Mouse (Mus musculus): ENCODE measurements at regions not wholly inside any gene's neighbourhood (a gene's known extent, or its start where the extent isn't known, plus 50 kb on each side); places are given as distances from the start of the nearest gene placed in this dataset.

- no peaks in the 10 kb centered on the region for H3K9me3 ChIP-seq (ENCODE audit: control insufficient read depth, low read length)
- H3K36me3 ChIP-seq (ENCODE audit: control insufficient read depth, insufficient read depth, low read length): no peaks in the 10 kb centered on the region
- H3K27me3 ChIP-seq (replicated peaks; ENCODE audit: control insufficient read depth, insufficient read depth, low read length): no peaks in the 10 kb centered on the region
- no peak overlapping the region for H3K4me2 ChIP-seq (ENCODE audit: low read length)
- no peak overlapping the region for H3K4me3 ChIP-seq (ENCODE audit: low read length)
- 88% methylated on average over 4 of the region's 4 CpGs for WGBS
- H3K9ac ChIP-seq (ENCODE audit: low read depth, low read length): no peak overlapping the region
- no peak for ATAC-seq
- no peak overlapping the region for H3K27ac ChIP-seq (ENCODE audit: low read depth, low read length)
- no peaks in the 10 kb centered on the region for H3K4me1 ChIP-seq (ENCODE audit: control insufficient read depth, insufficient read depth, low read depth, low read length)
Observed at GRCm38 (mm10) chr2:180398481-180398754, 57.6 kb upstream of the Slco4a1 start.

DNA sequence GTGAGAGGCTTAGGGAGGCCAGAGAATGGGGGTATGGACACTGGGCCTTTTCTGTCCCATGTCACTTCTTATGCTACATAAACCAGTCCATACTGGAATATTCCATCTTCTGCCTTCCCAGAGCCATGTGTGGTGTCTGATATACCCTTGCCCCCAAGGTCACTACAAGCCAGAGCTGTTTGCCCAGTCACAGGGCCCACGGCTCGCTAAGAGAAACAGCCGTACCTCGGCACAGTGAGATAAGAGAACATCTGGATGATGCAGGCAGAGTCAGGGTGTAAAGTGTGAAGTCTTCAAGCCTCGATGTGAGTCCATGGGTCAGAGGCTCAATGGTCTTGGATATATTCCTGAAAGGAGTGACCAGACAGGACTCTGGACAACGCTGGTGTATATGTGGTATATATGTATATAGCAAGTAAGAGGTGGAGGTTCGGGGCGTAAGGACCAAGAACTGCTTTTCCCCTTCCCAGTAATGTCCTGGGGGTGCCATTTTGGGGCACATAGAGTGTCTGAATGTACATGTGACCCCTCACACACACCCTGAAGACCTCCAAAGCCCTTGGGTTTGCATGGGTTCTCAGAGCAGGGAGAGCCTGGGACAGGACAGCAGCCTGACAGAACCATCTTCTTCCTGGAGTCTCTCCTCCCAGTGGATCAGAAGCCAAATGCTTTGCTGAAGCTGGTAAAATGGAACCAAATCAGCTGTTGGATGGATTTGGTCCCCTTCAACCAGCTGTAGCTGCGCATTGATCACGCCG lies 58.1 kb upstream of the Slco4a1 start:
- Histone ChIP-seq H3K36me3 (ENCODE audit: control insufficient read depth, insufficient read depth, low read length) (no peaks in the 10 kb centered on the region), H3K4me2 (ENCODE audit: low read length) (no peak overlapping the region), H3K27ac (ENCODE audit: low read depth, low read length) (no peak overlapping the region), H3K4me1 (ENCODE audit: control insufficient read depth, insufficient read depth, low read depth, low read length) (no peaks in the 10 kb centered on the region), H3K9me3 (ENCODE audit: control insufficient read depth, low read length) (no peaks in the 10 kb centered on the region), H3K27me3 (replicated peaks; ENCODE audit: control insufficient read depth, insufficient read depth, low read length) (no peaks in the 10 kb centered on the region), H3K4me3 (ENCODE audit: low read length) (no peak overlapping the region), H3K9ac (ENCODE audit: low read depth, low read length) (no peak overlapping the region)
- 91% methylated on average over 11 of the region's 11 CpGs for WGBS
- ATAC-seq: no peak

DNA sequence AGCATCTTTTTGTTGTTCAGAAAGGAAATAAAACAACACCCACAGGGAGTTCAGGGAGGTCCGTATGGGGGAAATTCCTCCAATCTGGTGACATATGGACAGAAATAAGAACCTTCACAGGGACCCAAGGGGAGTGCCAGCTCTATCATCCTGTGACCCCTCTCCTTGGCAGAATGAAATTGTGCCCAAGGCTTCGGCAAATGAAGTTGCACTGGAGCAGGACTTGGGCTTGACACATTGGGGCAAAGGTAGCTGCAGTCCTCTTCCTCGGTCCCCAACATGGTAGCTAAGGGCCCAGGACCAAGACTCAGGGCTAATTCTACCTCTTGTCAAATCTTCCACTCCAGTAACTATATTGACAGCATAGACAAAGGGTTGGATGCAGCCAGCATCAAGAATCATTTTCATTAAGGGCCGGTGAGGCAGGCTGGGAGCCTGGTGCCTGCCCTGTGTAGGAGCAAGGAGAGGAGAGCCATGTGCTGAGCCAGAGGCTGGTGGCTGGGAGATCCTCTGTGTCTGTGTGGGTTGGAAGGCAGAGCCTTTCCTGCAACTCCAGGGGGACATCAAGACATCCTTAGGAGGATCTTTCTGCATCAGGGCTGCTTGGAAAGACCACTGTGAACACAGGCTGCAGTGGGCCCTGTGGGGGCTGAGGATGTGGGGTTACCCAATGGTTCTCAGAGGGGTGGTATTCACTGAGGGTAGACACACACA lies 59.2 kb upstream of the Slco4a1 start:
- Histone ChIP-seq H3K9me3 (ENCODE audit: control insufficient read depth, low read length) (no peaks in the 10 kb centered on the region), H3K36me3 (ENCODE audit: control insufficient read depth, insufficient read depth, low read length) (no peaks in the 10 kb centered on the region), H3K9ac (ENCODE audit: low read depth, low read length) (no peak overlapping the region), H3K4me1 (ENCODE audit: control insufficient read depth, insufficient read depth, low read depth, low read length) (no peaks in the 10 kb centered on the region), H3K27ac (ENCODE audit: low read depth, low read length) (no peak overlapping the region), H3K4me3 (ENCODE audit: low read length) (no peak overlapping the region), H3K4me2 (ENCODE audit: low read length) (no peak overlapping the region), H3K27me3 (replicated peaks; ENCODE audit: control insufficient read depth, insufficient read depth, low read length) (no peaks in the 10 kb centered on the region)
- ATAC-seq: no peak
- WGBS: 74% methylated on average over 4 of the region's 4 CpGs

DNA sequence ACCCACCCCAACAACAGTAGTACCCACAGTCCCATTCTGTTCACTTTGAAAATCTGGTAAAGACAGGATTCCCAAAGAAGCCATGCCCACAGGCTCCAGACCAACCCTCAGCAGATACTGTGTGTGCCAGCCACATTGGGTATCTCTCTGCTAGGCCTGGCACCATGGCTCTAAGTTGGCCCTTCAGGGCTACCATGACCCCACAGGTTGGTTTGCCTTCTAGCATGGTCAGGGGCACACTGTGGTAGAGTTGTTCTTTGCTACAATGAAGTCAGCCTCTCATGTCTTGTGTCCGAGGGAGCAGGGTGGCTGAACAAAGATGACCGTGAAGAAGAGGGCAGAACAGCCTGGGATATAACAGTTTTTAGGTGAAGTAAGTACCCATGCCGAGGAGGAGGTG lies 59.8 kb upstream of the Slco4a1 start:
- Histone ChIP-seq H3K4me3 (ENCODE audit: low read length) (no peak overlapping the region), H3K36me3 (ENCODE audit: control insufficient read depth, insufficient read depth, low read length) (no peaks in the 10 kb centered on the region), H3K27ac (ENCODE audit: low read depth, low read length) (no peak overlapping the region), H3K9me3 (ENCODE audit: control insufficient read depth, low read length) (no peaks in the 10 kb centered on the region), H3K27me3 (replicated peaks; ENCODE audit: control insufficient read depth, insufficient read depth, low read length) (no peaks in the 10 kb centered on the region), H3K4me1 (ENCODE audit: control insufficient read depth, insufficient read depth, low read depth, low read length) (no peaks in the 10 kb centered on the region), H3K4me2 (ENCODE audit: low read length) (no peak overlapping the region), H3K9ac (ENCODE audit: low read depth, low read length) (no peak overlapping the region)
- 77% methylated on average over 3 of the region's 3 CpGs for WGBS
- no peak for ATAC-seq

GRCm38 (mm10) chr2:180395279-180396034 lies 60.6 kb upstream of the Slco4a1 start:
- Histone ChIP-seq H3K27me3 (replicated peaks; ENCODE audit: control insufficient read depth, insufficient read depth, low read length) (no peaks in the 10 kb centered on the region), H3K4me2 (ENCODE audit: low read length) (no peak overlapping the region), H3K9ac (ENCODE audit: low read depth, low read length) (no peak overlapping the region), H3K9me3 (ENCODE audit: control insufficient read depth, low read length) (no peaks in the 10 kb centered on the region), H3K4me1 (ENCODE audit: control insufficient read depth, insufficient read depth, low read depth, low read length) (no peaks in the 10 kb centered on the region), H3K4me3 (ENCODE audit: low read length) (no peak overlapping the region), H3K36me3 (ENCODE audit: control insufficient read depth, insufficient read depth, low read length) (no peaks in the 10 kb centered on the region), H3K27ac (ENCODE audit: low read depth, low read length) (no peak overlapping the region)
- ATAC-seq: no peak
- 53% methylated on average over 11 of the region's 11 CpGs for WGBS

DNA sequence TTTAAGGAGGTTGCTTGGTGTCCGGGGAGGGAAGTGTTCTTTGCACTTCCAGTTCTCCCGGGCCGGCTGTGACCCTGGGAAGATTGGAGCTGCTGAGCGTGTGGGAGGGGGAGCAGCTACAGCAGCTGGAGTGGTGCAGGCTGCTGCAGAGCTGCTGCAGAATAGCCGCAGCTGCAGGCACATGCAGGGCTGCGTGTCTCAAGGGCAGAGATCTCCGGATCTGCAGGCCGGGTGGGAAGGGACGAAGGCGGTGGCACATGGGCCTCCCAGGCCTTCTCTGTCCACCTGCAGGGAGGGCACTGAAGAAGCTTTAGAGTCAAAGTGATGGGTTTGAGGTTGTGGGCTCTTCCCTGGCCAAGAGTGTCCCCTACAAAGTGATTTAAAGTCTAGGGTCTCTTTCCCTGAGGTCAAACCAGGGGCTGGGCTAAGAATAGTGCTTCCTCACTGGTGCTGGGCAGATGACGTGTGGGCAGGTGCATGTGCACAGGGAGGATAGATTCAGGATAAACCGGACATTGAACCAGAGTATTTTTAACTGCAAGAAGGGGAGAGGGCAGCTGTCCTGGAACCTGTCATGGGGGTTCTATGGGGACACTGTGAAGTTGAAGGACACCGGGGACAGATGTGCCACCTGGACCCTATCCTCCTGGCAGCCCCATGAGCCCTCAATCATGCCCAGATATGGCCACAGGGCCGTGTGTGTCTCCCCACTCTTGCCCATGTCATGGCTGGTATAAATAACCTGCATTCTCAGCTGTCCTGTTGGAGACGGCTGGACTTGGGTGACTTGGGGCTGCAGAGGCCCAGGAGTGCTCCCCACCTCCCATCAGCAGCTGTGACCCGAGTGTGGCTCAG lies 58.6 kb upstream of the Gata5 start:
- Histone ChIP-seq H3K9me3 (ENCODE audit: control insufficient read depth, low read length) (no peaks in the 10 kb centered on the region), H3K36me3 (ENCODE audit: control insufficient read depth, insufficient read depth, low read length) (no peaks in the 10 kb centered on the region), H3K4me2 (ENCODE audit: low read length) (no peak overlapping the region), H3K9ac (ENCODE audit: low read depth, low read length) (no peak overlapping the region), H3K27me3 (replicated peaks; ENCODE audit: control insufficient read depth, insufficient read depth, low read length) (peaks cover 3% of the 10 kb centered on the region), H3K27ac (ENCODE audit: low read depth, low read length) (no peak overlapping the region), H3K4me3 (ENCODE audit: low read length) (no peak overlapping the region), H3K4me1 (ENCODE audit: control insufficient read depth, insufficient read depth, low read depth, low read length) (no peaks in the 10 kb centered on the region)
- no peak for ATAC-seq
- WGBS: 68% methylated on average over 16 of the region's 16 CpGs

GRCm38 (mm10) chr2:180392298-180392697 lies 57.8 kb upstream of the Gata5 start:
- H3K9me3 ChIP-seq (ENCODE audit: control insufficient read depth, low read length): no peaks in the 10 kb centered on the region
- no peak overlapping the region for H3K27ac ChIP-seq (ENCODE audit: low read depth, low read length)
- H3K4me1 ChIP-seq (ENCODE audit: control insufficient read depth, insufficient read depth, low read depth, low read length): no peaks in the 10 kb centered on the region
- no peak overlapping the region for H3K9ac ChIP-seq (ENCODE audit: low read depth, low read length)
- peaks cover 3% of the 10 kb centered on the region for H3K27me3 ChIP-seq (replicated peaks; ENCODE audit: control insufficient read depth, insufficient read depth, low read length)
- no peaks in the 10 kb centered on the region for H3K36me3 ChIP-seq (ENCODE audit: control insufficient read depth, insufficient read depth, low read length)
- H3K4me2 ChIP-seq (ENCODE audit: low read length): no peak overlapping the region
- ATAC-seq: no peak
- no peak overlapping the region for H3K4me3 ChIP-seq (ENCODE audit: low read length)
- WGBS: 86% methylated on average over 6 of the region's 6 CpGs

GRCm38 (mm10) chr2:180391349-180391748 lies 56.9 kb upstream of the Gata5 start:
- peaks cover 3% of the 10 kb centered on the region for H3K27me3 ChIP-seq (replicated peaks; ENCODE audit: control insufficient read depth, insufficient read depth, low read length)
- H3K4me2 ChIP-seq (ENCODE audit: low read length): no peak overlapping the region
- no peak overlapping the region for H3K9ac ChIP-seq (ENCODE audit: low read depth, low read length)
- no peak overlapping the region for H3K4me3 ChIP-seq (ENCODE audit: low read length)
- no peaks in the 10 kb centered on the region for H3K36me3 ChIP-seq (ENCODE audit: control insufficient read depth, insufficient read depth, low read length)
- no peak for ATAC-seq
- no peaks in the 10 kb centered on the region for H3K9me3 ChIP-seq (ENCODE audit: control insufficient read depth, low read length)
- no peak overlapping the region for H3K27ac ChIP-seq (ENCODE audit: low read depth, low read length)
- H3K4me1 ChIP-seq (ENCODE audit: control insufficient read depth, insufficient read depth, low read depth, low read length): peaks cover under 1% of the 10 kb centered on the region
- WGBS: 88% methylated on average over 3 of the region's 3 CpGs

All from hindbrain, embryonic 16.5 days (tissue).